Mouse (Mus musculus) layer of hippocampus, postnatal 10 days (tissue): ENCODE data around the gene 1700122O11Rik. TPM values are rescaled to one million over a fixed set of nuclear protein-coding genes. Genes with fewer than 3 reads are reported as not detected.

Experiments
- DNase-seq, 2 experiments: peaks; one replicate each; pipeline ENCODE4 v3.0.0; 2021; ENCODE audit warnings: low spot score in 2 of 2
- long read RNA-seq: library from polyadenylated mRNA; stranded (forward); transcript quantifications from one replicate; pipeline ENCODE4 v2.0.0, GENCODE M21; 2023
- total RNA-seq, 2 experiments: library from RNA; stranded (reverse); gene quantifications; 2 replicates each; pipeline ENCODE4 v1.2.3; 2021

Gene 1700122O11Rik
- total RNA-seq = not detected
- long read RNA-seq = 0 reads

DNA sequence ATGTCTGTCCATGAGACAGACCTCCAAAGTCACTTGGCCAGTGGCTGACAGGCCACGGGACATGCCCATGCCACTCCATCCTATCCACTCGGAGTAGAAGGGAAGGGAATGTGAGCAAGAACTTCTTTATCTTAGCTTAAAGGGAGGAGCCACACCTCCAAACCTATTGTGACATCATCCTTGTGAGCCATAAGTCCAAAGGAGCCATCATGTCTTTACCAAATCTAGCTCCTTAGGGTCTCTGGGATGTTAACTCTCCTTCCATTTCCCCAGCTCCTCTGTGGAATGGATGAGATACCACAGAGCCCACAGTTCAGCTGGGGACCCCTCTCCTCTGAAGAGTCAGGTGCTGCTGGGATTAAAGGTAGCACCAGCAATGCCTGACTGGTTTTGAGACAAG, at the start of gene 1700122O11Rik:
TSS of gene 1700122O11Rik (minus strand) at position 101 of the 400 bp plus-strand sequence.
- no peak for DNase-seq

DNA sequence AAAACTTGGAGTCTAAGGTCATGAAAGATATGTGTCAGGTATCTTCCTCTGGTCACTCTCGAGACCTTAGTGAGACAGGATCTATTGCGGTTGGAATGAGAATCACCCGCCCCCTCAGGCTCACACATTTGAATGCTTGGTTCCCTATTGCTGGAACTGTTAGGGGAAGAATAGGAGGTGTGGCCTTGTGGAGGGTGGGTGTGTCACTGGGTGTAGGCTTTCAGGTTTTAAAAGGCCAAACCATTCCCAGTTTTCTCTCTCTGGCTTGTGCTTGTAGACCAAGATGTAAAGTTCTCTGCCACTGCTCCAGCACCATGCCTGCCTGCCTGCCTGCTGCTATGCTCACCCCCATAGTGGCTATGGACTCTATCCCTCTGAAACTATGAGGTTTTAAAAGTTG, 42.5 kb upstream of the 1700122O11Rik start:
- no peak for DNase-seq

- DNase-seq = no peak
Observed at GRCm38 (mm10) chr17:48067729-48068128, 29.6 kb upstream of the 1700122O11Rik start.

DNA sequence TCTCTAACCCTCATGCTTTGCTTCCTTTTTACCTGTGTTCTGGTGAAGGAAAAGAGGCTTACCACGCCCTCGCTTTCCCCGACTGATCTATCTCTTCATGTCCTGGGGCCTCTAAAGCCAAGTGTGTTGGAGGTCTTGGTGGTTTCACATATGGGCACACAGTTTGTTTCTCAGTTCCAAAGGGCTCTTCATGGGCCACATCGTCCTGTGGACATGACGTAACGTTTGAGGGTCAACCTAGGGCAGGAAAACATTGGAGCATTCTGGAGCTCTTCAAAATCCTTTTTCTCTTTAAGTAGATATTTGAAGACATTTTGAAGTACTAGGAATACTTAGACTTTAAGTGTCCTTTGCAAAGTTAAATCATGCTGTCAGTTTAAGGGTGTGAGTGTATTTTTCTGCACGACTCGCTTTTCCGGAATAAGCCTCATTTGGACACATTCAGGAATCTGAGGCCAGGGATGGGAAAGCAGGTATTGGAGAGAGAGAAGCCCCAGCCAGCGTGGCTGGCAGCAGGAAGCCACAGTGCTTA, 29.1 kb upstream of the 1700122O11Rik start:
- no peak for DNase-seq

- DNase-seq = no peak
Observed at GRCm38 (mm10) chr17:48065081-48065501, 27.0 kb upstream of the 1700122O11Rik start.

DNA sequence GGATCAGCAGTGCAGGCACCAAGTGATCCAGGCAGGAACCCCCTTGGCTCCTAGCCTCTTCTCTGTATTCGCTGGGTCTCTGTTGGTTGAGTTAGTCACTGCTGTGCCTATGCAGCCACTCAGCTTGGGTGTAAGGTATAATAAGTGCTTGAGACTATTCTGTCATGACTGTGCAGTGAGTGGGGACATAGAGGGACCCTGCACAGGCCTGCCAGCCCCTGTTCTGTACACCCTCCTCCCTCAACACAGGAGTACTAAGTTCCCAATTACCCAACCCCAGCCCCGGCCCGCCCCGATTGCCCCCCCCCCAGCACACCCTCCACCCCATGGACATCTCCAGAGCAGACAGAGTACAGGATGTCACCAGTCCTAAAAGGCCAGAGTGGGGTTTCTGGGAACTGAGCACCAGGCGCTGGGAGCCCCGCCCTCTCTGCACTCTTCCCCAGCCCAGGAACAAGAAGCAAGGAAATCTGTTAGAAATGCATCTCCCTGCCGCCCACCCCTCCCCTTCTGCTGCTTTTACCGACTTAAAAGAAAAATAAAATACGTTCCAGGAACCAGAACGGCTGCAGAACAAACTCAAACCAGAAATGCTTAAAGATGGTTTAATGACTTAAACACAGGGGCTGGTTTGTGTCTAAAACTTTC, 26.2 kb upstream of the 1700122O11Rik start:
- no peak for DNase-seq

DNA sequence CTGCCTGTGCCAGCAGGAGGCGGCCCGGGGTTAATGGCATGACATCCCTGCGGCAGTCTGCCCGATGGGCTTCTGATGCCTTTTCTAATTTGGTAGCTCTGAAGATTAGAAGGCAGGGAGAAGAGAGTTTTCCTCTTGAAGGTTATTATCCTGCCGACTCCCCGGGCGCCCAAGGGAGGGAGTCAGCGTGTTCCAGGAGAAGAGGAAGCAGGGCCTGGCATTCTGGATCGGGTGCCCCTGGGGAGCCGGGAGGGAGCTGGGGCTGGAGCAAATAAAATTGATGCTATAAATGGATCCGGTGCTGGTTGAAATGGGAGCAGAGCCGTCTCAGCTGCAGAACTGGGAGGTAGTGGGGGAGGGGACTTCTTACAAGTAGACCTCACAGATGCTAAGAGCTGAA, 19.3 kb upstream of the 1700122O11Rik start:
- peak in 1 of 2 experiments; percentile 7 for DNase-seq

GRCm38 (mm10) chr17:48055076-48055816, 17.2 kb upstream of the 1700122O11Rik start:
- no peak for DNase-seq

DNA sequence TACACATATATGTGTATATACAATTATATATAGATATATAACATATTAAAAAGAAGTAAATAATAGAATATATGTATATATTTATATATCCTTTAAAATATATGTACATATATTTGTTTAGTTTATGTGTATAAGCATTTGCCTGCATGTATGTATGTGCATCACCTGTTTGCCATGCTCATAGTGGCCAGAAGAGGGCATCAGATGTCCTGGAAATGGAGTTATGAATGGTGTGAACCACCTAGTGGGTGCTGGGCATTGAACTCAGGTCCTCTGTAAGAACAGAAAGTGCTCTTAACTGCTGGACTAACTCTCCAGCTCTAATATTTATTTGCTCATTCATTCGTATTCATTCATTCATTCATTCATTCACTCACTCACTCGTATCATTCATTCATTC, 15.6 kb upstream of the 1700122O11Rik start:
- no peak for DNase-seq

DNA sequence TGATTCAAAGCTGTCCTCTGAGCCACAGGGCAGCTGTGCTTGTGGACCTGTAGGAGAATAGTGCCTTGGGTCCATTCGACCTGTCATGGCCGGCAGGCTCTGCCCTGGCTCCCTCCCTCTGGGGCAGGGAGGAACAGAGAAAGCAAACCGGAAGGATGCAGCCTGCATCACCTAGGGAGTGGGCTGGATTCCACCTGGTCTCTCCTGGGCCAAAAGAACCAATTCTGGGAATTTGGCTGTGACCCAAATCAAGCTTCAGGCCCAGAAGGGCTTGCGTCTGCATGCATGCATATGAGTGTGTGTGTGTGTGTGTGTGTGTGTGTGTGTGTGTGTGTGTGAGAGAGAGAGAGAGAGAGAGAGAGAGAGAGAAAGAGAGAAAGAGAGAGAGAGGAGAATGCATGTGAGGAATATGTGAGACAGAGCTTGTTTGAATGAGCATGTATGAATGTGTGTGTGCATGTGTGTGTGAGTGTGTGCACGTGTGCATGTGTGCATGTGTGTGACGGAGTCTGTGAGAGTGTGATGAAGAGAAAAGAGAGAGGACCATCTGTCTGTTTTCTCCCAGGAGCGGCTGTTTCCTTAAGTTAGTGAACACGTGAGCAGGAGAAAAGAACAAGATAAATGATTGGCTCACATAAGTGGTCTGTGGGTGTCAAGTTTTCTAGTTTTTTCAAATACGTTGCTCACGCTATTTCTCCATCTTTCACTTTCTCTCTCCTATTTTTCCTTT, 14.4 kb upstream of the 1700122O11Rik start:
- DNase-seq = no peak

GRCm38 (mm10) chr17:48051638-48052337, 13.7 kb upstream of the 1700122O11Rik start:
- DNase-seq = no peak

DNA sequence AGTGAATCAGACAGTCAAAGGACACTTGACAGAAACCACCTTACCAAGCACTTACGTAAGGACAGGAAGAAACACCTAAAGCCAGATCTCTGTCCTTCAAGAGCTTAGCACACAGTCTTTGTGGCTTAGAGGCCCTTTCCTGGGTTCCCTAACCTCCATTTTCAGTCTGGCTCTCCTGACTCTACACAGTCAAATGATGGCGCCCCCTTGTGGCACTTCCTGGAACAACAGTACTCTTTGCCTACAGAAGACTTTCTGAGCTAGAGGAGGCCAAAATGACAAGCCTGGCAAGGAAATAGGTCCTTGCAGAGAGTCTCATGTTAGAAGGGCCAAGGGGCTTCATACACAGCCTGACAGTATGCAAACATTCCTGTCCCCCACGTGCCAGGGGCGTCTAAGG, 7.5 kb upstream of the 1700122O11Rik start:
- peak; percentile 72 to 75 for DNase-seq

GRCm38 (mm10) chr17:48043154-48043880, 5.2 kb upstream of the 1700122O11Rik start:
- no peak for DNase-seq

DNA sequence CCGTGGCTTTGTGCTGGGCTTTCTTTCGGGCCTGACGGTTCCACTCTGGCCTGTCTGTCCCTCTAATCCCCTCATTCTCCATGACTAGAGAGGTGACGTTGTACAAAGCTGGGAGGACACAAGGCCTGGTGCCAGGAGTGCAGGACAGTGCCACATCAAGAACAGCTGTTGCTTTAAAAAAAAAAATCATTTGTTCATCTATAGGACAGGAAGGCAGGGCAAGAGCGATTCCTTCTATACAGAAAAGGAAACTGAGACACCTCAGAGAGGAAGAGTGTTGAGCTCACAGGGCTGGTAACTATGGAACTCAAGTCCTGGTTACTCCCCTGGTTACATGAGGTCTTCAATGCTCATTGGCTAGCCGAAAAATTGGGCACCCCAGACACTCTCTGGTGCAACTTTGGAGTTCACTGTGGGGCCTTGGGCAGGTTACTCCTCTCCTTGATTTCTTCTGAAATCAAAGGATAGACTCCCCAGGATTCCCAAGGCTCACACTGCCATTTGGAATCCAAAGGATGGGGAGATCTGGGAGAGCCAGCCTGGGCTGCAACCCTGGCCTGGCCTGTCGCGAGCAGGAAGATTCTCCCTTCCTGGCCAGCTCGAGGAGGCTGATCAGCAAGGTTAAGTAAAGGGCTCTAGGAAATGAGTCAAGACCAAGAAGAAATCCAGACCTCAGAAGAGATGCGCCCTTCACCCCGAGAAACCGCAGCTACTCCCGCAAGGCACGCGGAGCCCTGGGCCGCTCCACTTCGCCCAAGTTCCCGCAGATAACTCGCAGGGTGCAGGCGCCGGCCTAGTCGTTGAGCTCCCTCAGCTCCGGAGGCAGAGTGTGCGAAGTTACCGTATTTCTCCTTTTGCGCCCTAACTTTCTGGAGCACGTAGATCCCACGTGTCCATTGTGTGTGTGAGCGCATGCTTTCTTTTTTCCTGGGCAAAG, 3.5 kb upstream of the 1700122O11Rik start:
- peak; percentile 20 to 44 for DNase-seq

- peak in 1 of 2 experiments; percentile 23 for DNase-seq
Observed at GRCm38 (mm10) chr17:48039232-48039866, 1.3 kb upstream of the 1700122O11Rik start.

DNA sequence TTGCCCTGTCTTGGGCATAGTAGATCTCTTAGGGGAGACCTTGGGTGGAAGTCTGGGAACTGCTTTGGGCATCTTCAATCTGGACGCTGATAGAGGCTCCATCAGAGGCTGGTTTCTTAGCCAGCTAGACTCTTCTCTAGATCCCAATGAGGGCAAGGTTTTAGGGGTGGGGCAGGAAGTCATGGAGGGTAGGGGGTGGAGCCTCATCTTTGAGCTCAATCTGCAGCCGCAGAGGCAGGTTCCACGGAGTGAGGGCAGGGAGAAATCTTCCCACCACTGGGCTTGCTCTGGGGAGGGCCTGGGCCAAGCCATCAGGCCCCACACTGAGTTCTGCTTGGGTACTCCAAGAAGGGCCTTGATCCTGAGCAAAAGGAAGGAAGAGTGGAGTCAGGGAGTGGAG, 1.2 kb downstream of the 1700122O11Rik start:
- DNase-seq = no peak

- peak; percentile 25 to 50 for DNase-seq
Observed at GRCm38 (mm10) chr17:48031521-48032430, 6.3 kb downstream of the 1700122O11Rik start.

- DNase-seq = no peak
Observed at GRCm38 (mm10) chr17:48029241-48029640, 8.9 kb downstream of the 1700122O11Rik start.
